Mouse (Mus musculus) adipocyte (in vitro differentiated cells): ENCODE measurements at regions not wholly inside any gene's neighbourhood (a gene's known extent, or its start where the extent isn't known, plus 50 kb on each side); places are given as distances from the start of the nearest gene placed in this dataset.

ENCODE experiments used
- DNase-seq: peaks from one replicate; pipeline ENCODE4 v3.0.0-alpha.2; 2016; ENCODE audit warnings: low spot score

GRCm38 (mm10) chr16:70093224-70093623 is 220.5 kb upstream of the Gbe1 start:
- no peak for DNase-seq

- no peak for DNase-seq
Measured at GRCm38 (mm10) chr16:70095221-70095620, 218.5 kb upstream of the Gbe1 start.

GRCm38 (mm10) chr16:70103791-70104378 is 209.9 kb upstream of the Gbe1 start:
- DNase-seq: no peak

GRCm38 (mm10) chr16:70141466-70141865 is 172.3 kb upstream of the Gbe1 start:
- no peak for DNase-seq

- DNase-seq: no peak
Measured at GRCm38 (mm10) chr16:70147673-70148359, 165.9 kb upstream of the Gbe1 start.

- no peak for DNase-seq
Measured at GRCm38 (mm10) chr16:70154587-70154986, 159.2 kb upstream of the Gbe1 start.

- DNase-seq: no peak
Measured at GRCm38 (mm10) chr16:70160539-70160938, 153.2 kb upstream of the Gbe1 start.

GRCm38 (mm10) chr16:70175140-70175539 is 138.6 kb upstream of the Gbe1 start:
- no peak for DNase-seq

GRCm38 (mm10) chr16:70178975-70179374 is 134.8 kb upstream of the Gbe1 start:
- no peak for DNase-seq

GRCm38 (mm10) chr16:70213861-70214597 is 99.7 kb upstream of the Gbe1 start:
- DNase-seq: no peak

GRCm38 (mm10) chr16:70214800-70215199 is 98.9 kb upstream of the Gbe1 start:
- no peak for DNase-seq

GRCm38 (mm10) chr16:70227601-70228226 is 86.0 kb upstream of the Gbe1 start:
- DNase-seq: no peak

GRCm38 (mm10) chr16:70232706-70233105 is 81.0 kb upstream of the Gbe1 start:
- no peak for DNase-seq

GRCm38 (mm10) chr16:70235189-70235588 is 78.6 kb upstream of the Gbe1 start:
- DNase-seq: no peak

- DNase-seq: no peak
Measured at GRCm38 (mm10) chr16:70239432-70239941, 74.3 kb upstream of the Gbe1 start.

- no peak for DNase-seq
Measured at GRCm38 (mm10) chr16:70244205-70244756, 69.5 kb upstream of the Gbe1 start.

- DNase-seq: no peak
Measured at GRCm38 (mm10) chr16:70244963-70245362, 68.8 kb upstream of the Gbe1 start.

GRCm38 (mm10) chr16:70259364-70259763 is 54.4 kb upstream of the Gbe1 start:
- DNase-seq: no peak

- DNase-seq: peak; percentile 19
Measured at GRCm38 (mm10) chr16:70260151-70260550, 53.6 kb upstream of the Gbe1 start.
